Mouse (Mus musculus): ENCODE data around the gene Fcor.
A peak's percentile ranks its signal among the peaks of the same experiment; 100 is the strongest.

The Fcor gene

GRCm38 (mm10) chr8:3622119-3622518 is 50.0 kb downstream of the Fcor start:
- DNase-seq (ENCODE audit: low read depth, low spot score), result peak; percentile 6

GRCm38 (mm10) chr8:3621199-3621970 is 50.8 kb downstream of the Fcor start, which contains the start of the genes Xab2 and Pet100:
Xab2 (minus strand) TSS chr8:3621316.
Pet100 (plus strand) TSS chr8:3621548.
- DNase-seq (ENCODE audit: low read depth, low spot score), result peak; percentile 99

Data from CD4-positive, CD25-positive, alpha-beta regulatory T cell, adult 2 months (primary cell).